Mouse (Mus musculus): ENCODE measurements at regions not wholly inside any gene's neighbourhood (a gene's known extent, or its start where the extent isn't known, plus 50 kb on each side); places are given as distances from the start of the nearest gene placed in this dataset.
A peak's percentile ranks its signal among the peaks of the same experiment; 100 is the strongest.

DNA sequence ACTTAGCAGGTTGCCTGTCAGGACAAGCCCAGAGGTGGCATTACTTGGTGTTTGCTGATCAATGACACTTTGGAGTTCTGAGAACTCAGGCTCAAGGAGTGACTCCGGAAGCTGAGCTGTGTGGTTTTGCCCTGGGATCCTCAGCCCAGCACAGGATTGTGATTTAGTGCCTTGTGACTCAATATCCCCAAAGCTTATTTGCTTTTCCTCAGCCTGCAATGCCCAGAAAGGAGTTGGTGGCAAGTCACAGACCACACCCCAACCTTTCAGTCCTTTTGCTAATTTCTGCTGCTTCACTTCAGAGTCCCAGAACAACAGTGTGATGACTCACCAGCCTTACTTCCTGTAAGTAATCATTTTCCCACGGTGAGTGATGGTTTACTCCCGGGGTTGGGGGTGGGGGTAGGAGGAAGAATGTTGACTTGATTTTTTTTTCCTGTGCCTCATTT lies 198.5 kb upstream of the Marcks start:
- H3K4me2 ChIP-seq, result no peak overlapping the region
- H3K27ac ChIP-seq (replicated peaks), result no peak overlapping the region
- no peak overlapping the region for H3K9ac ChIP-seq
- WGBS (ENCODE audit: insufficient replicate concordance), result 3% methylated on average over 3 of the region's 3 CpGs
- no peaks in the 10 kb centered on the region for H3K36me3 ChIP-seq (replicated peaks)
- no peaks in the 10 kb centered on the region for H3K27me3 ChIP-seq
- no peaks in the 10 kb centered on the region for H3K4me1 ChIP-seq (replicated peaks)
- no peak for ATAC-seq (ENCODE audit: insufficient read depth)
- no peak overlapping the region for H3K4me3 ChIP-seq (replicated peaks)
- no peaks in the 10 kb centered on the region for H3K9me3 ChIP-seq (replicated peaks)

- Histone ChIP-seq H3K36me3 (replicated peaks) (no peaks in the 10 kb centered on the region), H3K27ac (replicated peaks) (no peak overlapping the region), H3K9ac (no peak overlapping the region), H3K27me3 (no peaks in the 10 kb centered on the region), H3K9me3 (replicated peaks) (no peaks in the 10 kb centered on the region), H3K4me1 (replicated peaks) (no peaks in the 10 kb centered on the region), H3K4me2 (no peak overlapping the region), H3K4me3 (replicated peaks) (no peak overlapping the region)
- no peak for ATAC-seq (ENCODE audit: insufficient read depth)
- 33% methylated on average over 3 of the region's 3 CpGs for WGBS (ENCODE audit: insufficient replicate concordance)
Measured at GRCm38 (mm10) chr10:37335148-37335547, 196.4 kb upstream of the Marcks start.

DNA sequence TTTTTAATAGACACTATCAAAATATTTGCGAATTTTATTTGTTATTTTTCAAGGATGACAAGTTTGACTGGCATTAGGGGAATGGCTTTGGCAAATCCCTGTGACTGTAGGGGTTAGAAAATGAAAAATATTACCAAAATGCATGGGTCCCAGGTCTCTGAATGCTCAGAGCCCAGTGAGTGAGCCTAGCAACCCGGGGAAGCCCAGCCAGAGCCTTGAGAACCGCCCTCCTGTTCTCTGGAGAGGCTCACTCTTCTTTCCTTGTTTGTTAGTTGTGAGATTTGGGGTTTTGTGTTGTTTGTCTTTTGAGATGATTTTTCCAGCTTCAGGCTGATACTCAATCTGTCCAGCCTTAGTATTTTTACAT lies 187.4 kb upstream of the Marcks start:
- WGBS (ENCODE audit: insufficient replicate concordance), result 35% methylated on average over 3 of the region's 3 CpGs
- H3K9me3 ChIP-seq (replicated peaks), result no peaks in the 10 kb centered on the region
- no peak for ATAC-seq (ENCODE audit: insufficient read depth)
- H3K36me3 ChIP-seq (replicated peaks), result no peaks in the 10 kb centered on the region
- no peak overlapping the region for H3K4me2 ChIP-seq
- H3K4me1 ChIP-seq (replicated peaks), result peaks cover 3% of the 10 kb centered on the region; the same call in 1 of the 2 replicates
- H3K27me3 ChIP-seq, result no peaks in the 10 kb centered on the region
- peak overlapping the region; percentile 19; the same call in 1 of the 2 replicates for H3K27ac ChIP-seq (replicated peaks)
- H3K9ac ChIP-seq, result no peak overlapping the region
- no peak overlapping the region for H3K4me3 ChIP-seq (replicated peaks)

- Histone ChIP-seq H3K36me3 (replicated peaks) (no peaks in the 10 kb centered on the region), H3K9me3 (replicated peaks) (no peaks in the 10 kb centered on the region), H3K27me3 (no peaks in the 10 kb centered on the region), H3K4me1 (replicated peaks) (peaks cover 3% of the 10 kb centered on the region; the same call in 1 of the 2 replicates), H3K4me2 (no peak overlapping the region), H3K27ac (replicated peaks) (peak overlapping the region; percentile 1; the same call in 1 of the 2 replicates), H3K9ac (no peak overlapping the region), H3K4me3 (replicated peaks) (no peak overlapping the region)
- 28% methylated on average over 6 of the region's 6 CpGs for WGBS (ENCODE audit: insufficient replicate concordance)
- ATAC-seq (ENCODE audit: insufficient read depth), result peak; percentile 75
Measured at GRCm38 (mm10) chr10:37325514-37326167, 186.9 kb upstream of the Marcks start.

DNA sequence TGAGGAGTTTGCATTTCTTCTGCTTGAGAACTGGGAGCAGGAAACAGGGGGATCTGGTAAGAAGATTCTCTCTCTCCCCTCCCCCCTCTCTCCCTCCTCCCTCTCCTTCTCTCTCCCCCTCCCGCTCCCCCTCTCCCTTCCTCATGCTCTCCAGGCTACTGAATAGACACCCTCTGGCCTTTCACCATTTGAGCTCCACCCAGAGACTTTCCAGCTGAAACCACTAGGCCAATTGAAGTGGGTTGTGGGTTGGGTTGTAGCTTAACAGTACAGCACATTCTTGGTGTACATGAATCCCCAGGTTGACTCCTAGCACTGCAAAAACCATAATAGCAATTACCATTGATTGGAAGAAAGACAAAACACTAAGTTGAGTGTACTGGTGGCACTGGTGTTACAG lies 185.0 kb upstream of the Marcks start:
- Histone ChIP-seq H3K4me1 (replicated peaks) (peaks cover 3% of the 10 kb centered on the region; the same call in 1 of the 2 replicates), H3K4me3 (replicated peaks) (no peak overlapping the region), H3K36me3 (replicated peaks) (no peaks in the 10 kb centered on the region), H3K4me2 (no peak overlapping the region), H3K9me3 (replicated peaks) (no peaks in the 10 kb centered on the region), H3K27ac (replicated peaks) (no peak overlapping the region), H3K9ac (no peak overlapping the region), H3K27me3 (no peaks in the 10 kb centered on the region)
- WGBS (ENCODE audit: insufficient replicate concordance), result 70% methylated on average over 1 of the region's 1 CpGs
- ATAC-seq (ENCODE audit: insufficient read depth), result no peak

- H3K27me3 ChIP-seq, result no peaks in the 10 kb centered on the region
- no peaks in the 10 kb centered on the region for H3K36me3 ChIP-seq (replicated peaks)
- no peak overlapping the region for H3K4me3 ChIP-seq (replicated peaks)
- WGBS (ENCODE audit: insufficient replicate concordance), result 65% methylated on average over 1 of the region's 1 CpGs
- no peak overlapping the region for H3K4me2 ChIP-seq
- ATAC-seq (ENCODE audit: insufficient read depth), result no peak
- H3K4me1 ChIP-seq (replicated peaks), result peaks cover 3% of the 10 kb centered on the region; the same call in 1 of the 2 replicates
- H3K9me3 ChIP-seq (replicated peaks), result no peaks in the 10 kb centered on the region
- H3K9ac ChIP-seq, result no peak overlapping the region
- H3K27ac ChIP-seq (replicated peaks), result no peak overlapping the region
Measured at GRCm38 (mm10) chr10:37322809-37323208, 184.1 kb upstream of the Marcks start.

GRCm38 (mm10) chr10:37322310-37322709 lies 183.6 kb upstream of the Marcks start:
- Histone ChIP-seq H3K4me2 (no peak overlapping the region), H3K9me3 (replicated peaks) (no peaks in the 10 kb centered on the region), H3K27me3 (no peaks in the 10 kb centered on the region), H3K36me3 (replicated peaks) (no peaks in the 10 kb centered on the region), H3K9ac (no peak overlapping the region), H3K4me3 (replicated peaks) (no peak overlapping the region), H3K4me1 (replicated peaks) (peaks cover 3% of the 10 kb centered on the region; the same call in 1 of the 2 replicates), H3K27ac (replicated peaks) (no peak overlapping the region)
- WGBS (ENCODE audit: insufficient replicate concordance), result 70% methylated on average over 5 of the region's 5 CpGs
- no peak for ATAC-seq (ENCODE audit: insufficient read depth)

GRCm38 (mm10) chr10:37321171-37321570 lies 182.5 kb upstream of the Marcks start:
- Histone ChIP-seq H3K4me3 (replicated peaks) (no peak overlapping the region), H3K27ac (replicated peaks) (no peak overlapping the region), H3K9me3 (replicated peaks) (no peaks in the 10 kb centered on the region), H3K9ac (no peak overlapping the region), H3K36me3 (replicated peaks) (no peaks in the 10 kb centered on the region), H3K4me1 (replicated peaks) (no peaks in the 10 kb centered on the region), H3K4me2 (no peak overlapping the region), H3K27me3 (no peaks in the 10 kb centered on the region)
- ATAC-seq (ENCODE audit: insufficient read depth), result no peak
- WGBS (ENCODE audit: insufficient replicate concordance), result 58% methylated on average over 3 of the region's 3 CpGs

DNA sequence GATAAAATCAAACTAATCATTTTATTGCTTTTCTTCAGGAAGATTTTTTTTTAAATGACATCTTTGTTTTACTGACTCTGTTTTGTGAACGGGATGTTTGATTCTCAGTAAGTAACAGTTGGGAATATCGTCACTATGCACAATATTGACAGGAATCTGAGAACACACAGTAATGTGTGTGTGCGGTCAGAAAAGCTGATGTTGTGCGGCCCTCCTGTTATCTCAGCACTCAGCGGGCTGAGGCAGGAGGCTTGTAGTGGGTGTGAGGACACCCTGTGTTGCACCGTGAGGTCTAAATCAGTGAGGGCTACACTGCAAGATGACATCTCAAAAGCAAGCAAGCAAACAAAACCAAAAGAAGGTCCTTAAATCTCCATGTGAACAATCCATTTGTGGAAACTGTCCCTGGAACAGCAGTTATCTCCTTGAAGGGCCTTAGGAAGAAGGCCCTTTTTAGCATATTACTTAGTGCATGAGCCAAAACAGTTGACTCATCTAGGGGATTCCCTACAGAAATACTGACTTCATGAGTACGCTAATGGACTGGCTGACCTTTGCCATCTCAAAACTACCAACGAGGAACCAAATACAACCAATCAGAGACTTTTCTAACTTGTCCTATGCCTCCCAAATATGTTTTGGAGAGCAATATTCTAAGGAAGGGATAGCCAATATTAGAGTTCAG lies 181.2 kb upstream of the Marcks start:
- Histone ChIP-seq H3K36me3 (replicated peaks) (no peaks in the 10 kb centered on the region), H3K4me1 (replicated peaks) (no peaks in the 10 kb centered on the region), H3K9ac (no peak overlapping the region), H3K27me3 (no peaks in the 10 kb centered on the region), H3K9me3 (replicated peaks) (no peaks in the 10 kb centered on the region), H3K4me3 (replicated peaks) (no peak overlapping the region), H3K4me2 (no peak overlapping the region), H3K27ac (replicated peaks) (no peak overlapping the region)
- no peak for ATAC-seq (ENCODE audit: insufficient read depth)
- 66% methylated on average over 8 of the region's 8 CpGs for WGBS (ENCODE audit: insufficient replicate concordance)

GRCm38 (mm10) chr10:37316701-37317100 lies 178.0 kb upstream of the Marcks start:
- no peak for ATAC-seq (ENCODE audit: insufficient read depth)
- no peaks in the 10 kb centered on the region for H3K27me3 ChIP-seq

GRCm38 (mm10) chr10:37315804-37316203 lies 177.1 kb upstream of the Marcks start:
- Histone ChIP-seq H3K4me2 (no peak overlapping the region), H3K4me1 (replicated peaks) (no peaks in the 10 kb centered on the region), H3K9me3 (replicated peaks) (no peaks in the 10 kb centered on the region), H3K36me3 (replicated peaks) (no peaks in the 10 kb centered on the region), H3K4me3 (replicated peaks) (no peak overlapping the region), H3K27me3 (no peaks in the 10 kb centered on the region), H3K9ac (no peak overlapping the region), H3K27ac (replicated peaks) (no peak overlapping the region)
- ATAC-seq (ENCODE audit: insufficient read depth), result no peak
- 63% methylated on average over 1 of the region's 1 CpGs for WGBS (ENCODE audit: insufficient replicate concordance)

More at GRCm38 (mm10) chr10:37316701-37317100, 178.0 kb upstream of the Marcks start:
- Histone ChIP-seq H3K4me1 (replicated peaks) (no peaks in the 10 kb centered on the region), H3K9ac (no peak overlapping the region), H3K4me3 (replicated peaks) (no peak overlapping the region), H3K4me2 (no peak overlapping the region), H3K9me3 (replicated peaks) (no peaks in the 10 kb centered on the region), H3K36me3 (replicated peaks) (no peaks in the 10 kb centered on the region), H3K27ac (replicated peaks) (no peak overlapping the region)
- 66% methylated on average over 3 of the region's 3 CpGs for WGBS (ENCODE audit: insufficient replicate concordance)
